Mouse (Mus musculus) spleen, adult 2 months (tissue): ENCODE results near the gene Ifngr2.

Experiments
- CTCF ChIP-seq: fragments of 200-500 bp; IDR thresholded peaks from 2 replicates; pipeline ENCODE4 v1.5.1; 2011; ENCODE audit warnings: mild to moderate bottlenecking, inconsistent platforms; ENCODE audit not compliant: insufficient read depth, insufficient read length, insufficient replicate concordance; ENCODE audit errors: extremely low read depth
- POLR2A ChIP-seq: fragments of 200-500 bp; IDR thresholded peaks from 2 replicates; pipeline ENCODE4 v1.6.1; 2011; ENCODE audit warnings: low read depth, low read length, inconsistent platforms

GRCm38 (mm10) chr16:91605156-91605555 is 58.3 kb downstream of the Ifngr2 start:
- TF ChIP-seq CTCF (no peak), POLR2A (no peak)
